ENCODE assay signal across 8 mouse cellular contexts in genomic region chr15:99772881-99772924, GRCm38 (mm10). TPM values are rescaled to one million over a fixed set of nuclear protein-coding genes. Genes with fewer than 3 reads are reported as not detected.
DNase-seq lines count a peak whose midpoint lies in the region; ATAC-seq and TF ChIP-seq lines count a peak whose summit lies in the region.
"Not testable (repeated sequence)": the region's sequence is repeated elsewhere in the genome, so short reads cannot be mapped to it uniquely, and the experiment has no call there.

Cers5 (minus strand) TSS chr15:99772885.

- not testable (repeated sequence) for TF ChIP-seq POLR2A in liver, adult 2 months (IDR thresholded peaks at IDR 0.05; ENCODE audit: extremely low read depth, insufficient read depth, low read length)

- H3K9me3 ChIP-seq in embryonic facial prominence, embryonic 14.5 days (ENCODE audit: control insufficient read depth, low read length); hindbrain, embryonic 12.5 days (replicated peaks); midbrain, embryonic 12.5 days; stomach, embryonic 16.5 days (replicated peaks; ENCODE audit: control insufficient read depth, low read length): not testable (repeated sequence)

- H3K36me3 ChIP-seq in embryonic facial prominence, embryonic 14.5 days (ENCODE audit: control insufficient read depth, insufficient read depth, low read length); hindbrain, embryonic 12.5 days; liver, adult 2 months (ENCODE audit: control insufficient read depth, insufficient read depth, low read length); midbrain, embryonic 12.5 days; stomach, embryonic 16.5 days (ENCODE audit: control insufficient read depth, insufficient read depth, low read length): not testable (repeated sequence)

- not testable (repeated sequence) for TF ChIP-seq CTCF in liver, adult 2 months (IDR thresholded peaks at IDR 0.05; ENCODE audit: low read depth, low read length)

- peak within 1 kb of the TSS; percentile 80 for H3K9ac ChIP-seq in embryonic facial prominence, embryonic 14.5 days (ENCODE audit: low read depth, low read length)
- peak within 1 kb of the TSS; percentile 96 for H3K9ac ChIP-seq in hindbrain, embryonic 12.5 days
- peak within 1 kb of the TSS; percentile 72 for H3K9ac ChIP-seq in liver, adult 2 months (ENCODE audit: low read depth, low read length)
- peak within 1 kb of the TSS; percentile 92 for H3K9ac ChIP-seq in midbrain, embryonic 12.5 days (replicated peaks)
- H3K9ac ChIP-seq in stomach, embryonic 16.5 days (ENCODE audit: low read length), result peak within 1 kb of the TSS; percentile 93

- H3K79me2 ChIP-seq in liver, adult 2 months (ENCODE audit: control insufficient read depth, insufficient read depth, low read length), result not testable (repeated sequence)

- H3K4me2 ChIP-seq in embryonic facial prominence, embryonic 14.5 days (ENCODE audit: low read depth, low read length), result peak within 1 kb of the TSS; percentile 80
- peak within 1 kb of the TSS; percentile 79 for H3K4me2 ChIP-seq in hindbrain, embryonic 12.5 days (replicated peaks)
- peak within 1 kb of the TSS; percentile 74 for H3K4me2 ChIP-seq in midbrain, embryonic 12.5 days (replicated peaks)
- peak within 1 kb of the TSS; percentile 80 for H3K4me2 ChIP-seq in stomach, embryonic 16.5 days (ENCODE audit: low read depth, low read length)

- not testable (repeated sequence) for H3K4me1 ChIP-seq in embryonic facial prominence, embryonic 14.5 days (ENCODE audit: control insufficient read depth, insufficient read depth, low read length); liver, adult 2 months (ENCODE audit: control insufficient read depth, insufficient read depth, low read length); stomach, embryonic 16.5 days (ENCODE audit: control insufficient read depth, insufficient read depth, low read length)
- peaks cover 17% of the 10 kb centered on the region for H3K4me1 ChIP-seq in hindbrain, embryonic 12.5 days
- H3K4me1 ChIP-seq in midbrain, embryonic 12.5 days, result peaks cover 15% of the 10 kb centered on the region

- H3K27me3 ChIP-seq in embryonic facial prominence, embryonic 14.5 days (replicated peaks; ENCODE audit: control insufficient read depth, insufficient read depth, low read length); hindbrain, embryonic 12.5 days; liver, adult 2 months (ENCODE audit: control insufficient read depth, insufficient read depth, low read length); midbrain, embryonic 12.5 days; stomach, embryonic 16.5 days (ENCODE audit: control insufficient read depth, insufficient read depth, low read length): not testable (repeated sequence)

- peak within 1 kb of the TSS; percentile 94 for H3K27ac ChIP-seq in embryonic facial prominence, embryonic 14.5 days (replicated peaks; ENCODE audit: low read depth, low read length)
- peak within 1 kb of the TSS; percentile 93 for H3K27ac ChIP-seq in hindbrain, embryonic 12.5 days
- H3K27ac ChIP-seq in liver, adult 2 months (replicated peaks; ENCODE audit: insufficient read depth, low read depth, low read length), result peak within 1 kb of the TSS; percentile 4; the same call in 1 of the 2 replicates
- peak within 1 kb of the TSS; percentile 92 for H3K27ac ChIP-seq in midbrain, embryonic 12.5 days (replicated peaks)
- H3K27ac ChIP-seq in stomach, embryonic 16.5 days (ENCODE audit: low read length), result peak within 1 kb of the TSS; percentile 95

- peak within 1 kb of the TSS; percentile 84 for H3K4me3 ChIP-seq in embryonic facial prominence, embryonic 14.5 days (ENCODE audit: low read depth, low read length)
- H3K4me3 ChIP-seq in hindbrain, embryonic 12.5 days, result peak within 1 kb of the TSS; percentile 84
- H3K4me3 ChIP-seq in liver, adult 2 months (ENCODE audit: insufficient read depth, low read depth, low read length), result peak within 1 kb of the TSS; percentile 79
- H3K4me3 ChIP-seq in midbrain, embryonic 12.5 days, result peak within 1 kb of the TSS; percentile 82
- peak within 1 kb of the TSS; percentile 86 for H3K4me3 ChIP-seq in stomach, embryonic 16.5 days (replicated peaks; ENCODE audit: low read length)

- DNase-seq in adrenal gland, adult 18-20 months (ENCODE audit: low spot score in 2 of 2); embryonic facial prominence, embryonic 14.5 days (ENCODE audit: low spot score); heart, adult 18-20 months; layer of hippocampus, adult 8-10 months (ENCODE audit: low spot score in 2 of 2); liver, adult 2 months (ENCODE audit: extremely low read depth, low read depth, low spot score): not testable (repeated sequence)

- not testable (repeated sequence) for ATAC-seq in embryonic facial prominence, embryonic 14.5 days (ENCODE audit: low read depth); hindbrain, embryonic 12.5 days (ENCODE audit: low FRiP score); midbrain, embryonic 12.5 days (ENCODE audit: low FRiP score, low read depth); stomach, embryonic 16.5 days (ENCODE audit: insufficient read depth, low FRiP score)

RNA-seq across cellular contexts. Expression of gene Cers5, which starts in this region (rescaled TPM):
- total RNA-seq in adrenal gland, adult 18-20 months (2021), result 10 to 100 TPM; 40.8 to 53.7 TPM
- polyA plus RNA-seq in embryonic facial prominence, embryonic 14.5 days (2014; fragmentation: Nextera tagmentation; extraction: Ambion mirVana), result 70.3 and 81.1 TPM in 2 replicates
- total RNA-seq in heart, adult 18-20 months (2021), result 10 to 100 TPM; 16.6 to 19.9 TPM
- polyA plus RNA-seq in hindbrain, embryonic 12.5 days (2016; fragmentation: Nextera tagmentation; extraction: Ambion mirVana), result 66.8 and 69.3 TPM in 2 replicates
- total RNA-seq in layer of hippocampus, adult 8-10 months (2022), result 10 to 100 TPM; 24.9 to 34.7 (median 31.4) TPM
- total RNA-seq in liver, adult 2 months (2014; rRNA removed), result 3.2 and 3.8 TPM in 2 replicates
- polyA plus RNA-seq in liver, adult 2 months (2012; rRNA removed), result 1.7 and 2.0 TPM in 2 replicates
- polyA plus RNA-seq in midbrain, embryonic 12.5 days (2016; fragmentation: Nextera tagmentation; extraction: Ambion mirVana), result 57.4 and 59.6 TPM in 2 replicates
- 58.7 and 62.1 TPM in 2 replicates for polyA plus RNA-seq in stomach, embryonic 16.5 days (2015; fragmentation: Nextera tagmentation; extraction: Ambion mirVana)

Comparison
In these comparisons a context has a peak if more than half of its experiments do, and no peak if none do; other contexts are left out.
1. RNA of gene Cers5 (polyA plus RNA-seq): 70.3 to 81.1 TPM in embryonic facial prominence, embryonic 14.5 days, 66.8 to 69.3 TPM in hindbrain, embryonic 12.5 days, 58.7 to 62.1 TPM in stomach, embryonic 16.5 days and 57.4 to 59.6 TPM in midbrain, embryonic 12.5 days; 1.7 to 2.0 TPM in liver, adult 2 months; every median in the first group is over 10 times any median in the second.
2. H3K27ac ChIP-seq: peak in every context shown above with its lines; median percentile 95 in stomach, embryonic 16.5 days; 94 in embryonic facial prominence, embryonic 14.5 days; 93 in hindbrain, embryonic 12.5 days; 92 in midbrain, embryonic 12.5 days; 4 in liver, adult 2 months.
3. Peak in every context shown above with its lines, with median percentiles within 50 percentile points of each other: H3K4me2 ChIP-seq, H3K4me3 ChIP-seq and H3K9ac ChIP-seq.